Mouse (Mus musculus) cerebral cortex, adult 2 months (tissue): ENCODE data around the gene Tnf.

Experiments used
- WGBS: fragments of 180-500 bp; shearing (Covaris S2); methylation state at CpG from one replicate; pipeline ENCODE4 v1.1.7; 2018; 5-methylcytosine and 5-hydroxymethylcytosine counted together

Tnf gene

GRCm38 (mm10) chr17:35201787-35202186 is at the start of gene Tnf:
Gene Tnf, minus strand, starts transcription at chr17:35202007.
- WGBS = 47% methylated on average over 13 of the region's 13 CpGs

DNA sequence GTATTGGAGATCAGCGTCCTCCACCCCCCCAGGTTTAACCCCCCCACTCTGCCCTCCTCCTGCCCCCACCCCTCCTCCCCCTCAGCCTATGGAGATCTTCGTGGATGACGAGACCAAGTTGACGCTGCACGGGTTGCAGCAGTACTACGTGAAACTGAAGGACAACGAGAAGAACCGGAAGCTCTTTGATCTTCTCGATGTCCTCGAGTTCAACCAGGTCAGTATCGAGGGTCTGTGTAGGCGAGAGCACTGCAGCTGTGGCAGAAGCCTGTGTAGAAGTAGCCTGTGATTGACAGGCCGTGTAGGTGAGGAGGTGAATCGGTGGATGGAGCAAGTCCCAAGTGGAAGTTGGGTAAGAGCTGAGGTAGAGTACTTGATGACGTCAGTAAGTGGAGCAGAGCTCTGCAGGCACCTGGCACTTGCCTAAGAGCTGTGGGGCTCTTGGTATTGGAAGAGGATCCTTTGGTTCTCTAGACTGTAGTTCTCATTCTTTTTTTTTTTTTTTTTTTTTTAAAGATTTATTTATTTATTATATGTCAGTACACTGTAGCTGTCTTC is 49.4 kb upstream of the Tnf start:
- WGBS = 70% methylated on average over 15 of the region's 15 CpGs

DNA sequence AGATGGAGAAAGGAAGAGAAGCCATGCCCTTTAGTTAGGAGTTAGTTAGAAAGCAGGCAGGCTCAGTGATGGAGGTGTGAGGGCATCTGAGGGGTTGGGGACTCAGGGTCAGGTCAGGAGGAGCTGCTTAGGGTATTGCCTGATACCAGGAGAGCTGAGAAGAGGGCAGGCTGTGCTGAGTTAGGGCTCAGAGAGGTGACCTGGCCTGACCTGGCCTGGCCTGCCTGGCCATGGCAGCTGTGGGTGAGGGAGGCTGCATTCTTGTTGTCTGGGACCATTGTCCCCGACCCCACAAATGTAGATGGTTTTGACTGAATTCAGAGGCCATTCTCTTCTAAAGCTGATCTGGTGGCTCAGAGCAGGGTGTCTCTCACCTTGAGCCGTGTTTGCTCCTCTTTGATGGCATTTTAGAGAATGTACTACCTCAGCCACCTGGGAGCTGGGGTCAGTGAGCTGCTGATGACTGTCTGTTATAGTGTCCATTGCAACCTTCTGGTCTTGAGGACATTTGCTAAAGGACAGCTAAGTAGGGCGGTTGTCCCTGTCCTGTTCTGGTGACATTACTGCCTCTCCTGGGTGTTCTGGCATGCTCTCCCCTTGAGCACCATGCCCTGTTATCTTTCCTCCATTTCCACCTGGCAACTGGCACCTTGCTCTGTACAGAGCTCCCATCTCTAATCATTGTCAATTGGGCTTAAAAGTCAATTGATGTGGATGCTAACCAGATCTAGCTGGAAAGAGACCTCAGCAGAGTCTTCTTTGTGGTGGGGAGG is 48.7 kb upstream of the Tnf start:
- 84% methylated on average over 3 of the region's 3 CpGs for WGBS

DNA sequence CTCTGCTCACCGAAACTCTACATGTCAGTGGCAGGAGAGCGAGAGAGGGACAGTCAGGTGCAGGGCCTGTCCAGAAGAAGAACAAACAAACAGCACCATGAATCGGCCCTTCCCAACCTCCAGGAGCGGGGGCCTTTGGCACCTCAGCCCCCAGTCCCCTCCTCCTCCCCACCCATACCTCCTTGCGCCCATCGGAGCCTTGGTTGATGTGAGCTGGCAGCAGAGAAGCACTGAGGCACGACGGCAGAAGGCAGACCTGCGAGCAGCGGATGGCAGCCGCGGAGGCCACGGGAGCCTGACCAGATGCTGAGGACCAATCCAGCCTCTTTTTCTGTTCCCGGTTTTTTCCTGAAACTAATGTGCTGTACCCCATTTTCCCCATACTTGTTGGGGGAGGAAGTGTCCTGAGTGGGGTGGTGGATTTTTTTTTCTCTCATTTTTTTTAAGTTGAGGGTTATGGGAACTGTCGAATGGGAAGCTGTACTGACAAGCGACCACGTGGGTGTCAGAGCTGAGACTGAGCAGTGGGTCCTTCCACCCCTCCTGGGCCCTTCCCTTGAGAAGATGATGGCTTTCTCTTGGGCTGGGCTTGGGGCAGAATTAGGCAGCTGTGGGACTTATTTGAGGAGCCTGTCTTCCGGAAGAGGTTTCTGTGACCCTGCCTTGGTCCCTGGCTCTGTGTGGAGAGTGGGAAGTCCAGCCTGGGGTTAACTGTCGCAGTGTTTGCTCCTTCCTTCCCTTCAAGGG is 47.8 kb upstream of the Tnf start:
- WGBS = 70% methylated on average over 19 of the region's 19 CpGs

DNA sequence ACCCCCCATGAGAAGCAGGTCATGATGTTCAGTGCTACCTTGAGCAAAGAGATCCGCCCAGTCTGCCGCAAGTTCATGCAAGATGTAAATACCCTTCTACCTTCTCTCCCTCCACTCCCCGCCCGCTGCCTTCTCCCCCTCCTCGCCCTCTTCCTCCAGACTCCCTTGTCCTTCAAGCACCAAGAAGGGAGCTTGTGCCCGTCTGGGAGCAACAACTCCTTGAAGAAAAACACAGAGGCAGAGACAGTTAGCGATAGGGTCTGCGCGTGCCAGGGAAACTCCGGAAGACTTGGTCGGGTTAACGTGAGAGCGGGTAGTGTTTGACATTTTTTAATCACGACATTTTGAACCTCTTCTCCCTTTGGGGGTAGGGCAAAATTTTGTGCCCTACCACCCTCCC is 47.2 kb upstream of the Tnf start:
- 79% methylated on average over 14 of the region's 14 CpGs for WGBS

- WGBS = 67% methylated on average over 7 of the region's 7 CpGs
Observed at GRCm38 (mm10) chr17:35247144-35247543, 45.3 kb upstream of the Tnf start.

DNA sequence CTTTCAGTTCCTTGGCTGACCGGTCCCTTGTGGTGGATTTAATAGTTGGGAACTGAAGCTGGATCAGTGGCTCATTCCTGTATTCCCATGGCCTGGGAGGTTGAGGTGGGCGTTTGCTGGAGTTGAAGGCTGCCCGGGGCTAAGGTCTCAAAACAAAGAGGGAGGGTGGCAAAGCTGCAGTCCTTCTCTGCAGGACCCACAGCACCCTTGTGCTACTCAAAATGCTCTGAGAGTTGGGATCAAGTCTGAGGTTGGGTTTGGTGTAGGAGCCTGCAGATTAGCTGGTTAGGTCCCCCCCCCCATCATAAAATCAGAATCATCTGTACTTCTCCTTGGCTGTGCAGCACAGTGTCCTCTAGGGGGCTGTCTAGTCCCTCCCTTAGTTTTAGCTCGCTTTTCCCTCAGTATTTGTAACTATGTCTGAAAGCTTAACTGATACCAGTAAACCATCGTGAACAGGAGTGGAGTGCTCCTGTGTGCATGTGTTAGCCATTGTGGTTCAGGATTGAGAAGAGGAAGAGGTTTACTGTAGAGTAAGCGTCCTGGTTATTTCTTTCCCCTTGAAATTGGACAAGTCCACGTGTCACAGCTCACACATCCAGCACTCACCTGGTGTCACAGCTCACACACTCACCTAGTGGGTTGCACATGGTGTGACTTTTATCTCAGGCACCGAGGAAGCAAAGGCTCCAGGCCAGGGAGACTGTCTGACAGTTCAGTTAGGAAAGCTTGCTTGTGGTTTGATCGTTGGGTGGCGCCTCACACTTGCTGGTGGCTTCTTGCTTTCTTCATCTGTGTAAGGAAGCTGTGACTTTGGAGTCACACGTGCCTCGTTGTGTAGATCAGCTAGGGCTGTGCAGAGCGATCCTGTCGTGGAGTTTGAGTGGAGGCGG is 44.2 kb upstream of the Tnf start:
- 52% methylated on average over 15 of the region's 15 CpGs for WGBS

DNA sequence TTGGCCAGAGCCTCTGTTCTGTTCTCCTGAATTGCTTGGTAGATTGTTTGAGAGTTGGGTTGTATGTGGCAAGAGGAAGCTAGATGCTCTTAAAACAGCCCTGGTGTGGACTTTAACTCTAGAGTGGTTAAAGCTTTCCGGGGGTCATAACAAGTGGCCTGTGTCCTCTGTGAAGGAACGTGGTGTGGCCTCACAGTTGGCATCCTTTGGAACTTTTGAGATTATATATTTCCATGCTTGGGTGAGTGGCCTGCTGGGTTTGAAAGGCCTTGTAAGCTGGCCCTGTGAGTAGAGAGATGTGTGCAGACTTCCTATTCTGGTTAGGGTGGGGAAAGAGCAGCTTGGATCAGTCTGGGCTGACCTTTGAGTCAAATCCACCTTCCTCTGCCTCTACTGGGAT is 43.2 kb upstream of the Tnf start:
- 51% methylated on average over 2 of the region's 2 CpGs for WGBS

- 2% methylated on average over 16 of the region's 16 CpGs for WGBS
Observed at GRCm38 (mm10) chr17:35243086-35243485, 41.3 kb upstream of the Tnf start.

DNA sequence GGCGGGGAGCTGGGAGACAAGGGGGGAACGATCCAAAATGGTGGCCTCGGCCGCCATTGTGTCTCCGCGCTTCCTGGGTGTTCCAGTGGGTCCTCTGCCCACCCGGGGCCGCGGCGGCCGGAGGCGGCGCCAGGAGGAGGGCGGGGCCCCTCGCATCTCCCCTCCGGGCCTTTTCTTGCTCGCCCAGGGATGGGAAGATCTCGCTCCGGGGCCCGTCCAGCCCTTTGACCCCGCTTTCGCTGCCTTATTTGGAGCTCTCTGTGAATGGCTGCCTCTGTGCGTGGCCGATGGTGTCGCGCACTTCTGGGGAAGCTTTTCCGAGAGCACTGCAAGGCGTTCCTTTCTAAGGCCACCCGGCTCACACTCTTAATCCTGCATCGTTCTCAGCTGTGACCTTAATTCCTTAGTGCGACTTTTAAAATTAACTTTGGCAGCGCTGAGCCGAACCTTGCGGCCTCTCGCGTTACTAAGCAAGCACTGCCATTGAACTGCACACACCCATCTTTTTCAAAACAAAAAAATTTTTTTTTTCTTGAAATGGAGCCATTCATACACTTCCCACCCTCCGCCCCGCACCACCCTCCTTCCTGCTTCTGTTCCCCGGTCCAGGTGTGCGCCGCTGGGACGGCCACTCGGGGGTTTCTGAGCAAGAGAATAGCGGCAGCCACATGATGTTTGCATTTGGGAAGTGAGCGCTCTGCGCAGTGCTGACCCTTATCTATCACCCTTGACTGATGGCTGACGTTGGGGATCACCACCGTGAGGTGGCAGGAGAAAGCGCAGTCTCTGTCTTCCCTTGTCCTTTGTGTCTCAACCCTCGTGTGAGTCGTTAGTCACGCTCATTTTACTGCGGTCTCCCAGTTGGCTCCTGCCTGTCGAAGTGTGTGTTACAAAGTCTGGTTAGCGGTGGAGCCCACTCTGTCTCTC is 40.5 kb upstream of the Tnf start:
- under 1% methylated on average over 55 of the region's 55 CpGs for WGBS

DNA sequence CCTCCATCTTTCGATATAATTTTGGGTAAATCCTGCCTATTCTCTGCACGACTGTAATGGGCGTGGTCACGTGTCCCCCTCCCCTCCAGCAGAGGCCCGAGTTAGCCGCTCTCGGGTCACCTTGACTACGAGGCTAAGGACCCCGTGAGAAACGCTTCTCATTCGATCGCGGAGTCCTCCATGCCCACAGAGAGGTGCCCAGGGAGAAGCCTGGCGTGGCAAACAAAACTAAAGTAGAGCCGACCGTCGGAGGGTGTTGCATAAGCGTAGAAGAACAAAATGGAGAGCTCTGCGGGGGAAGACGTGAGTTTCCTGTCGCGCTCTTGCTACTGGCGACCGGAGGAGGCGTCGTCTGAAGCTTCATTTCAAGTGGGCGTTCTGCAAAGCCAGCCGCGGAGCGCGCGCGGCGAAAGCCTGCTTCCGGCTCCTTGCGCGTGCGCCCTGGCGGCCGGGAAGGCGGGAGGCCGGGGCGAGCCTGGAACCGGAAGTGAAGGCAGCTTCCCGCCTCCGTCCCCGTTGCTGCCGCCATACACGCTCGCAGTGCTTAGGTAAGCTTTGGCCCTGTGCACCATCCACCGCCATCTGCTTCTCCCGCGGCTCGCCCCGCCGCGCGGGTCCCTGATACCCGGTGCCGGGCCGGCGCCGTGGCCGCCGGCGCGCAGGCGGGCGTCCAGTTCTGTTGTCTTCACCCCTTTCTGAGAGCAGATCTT is 39.7 kb upstream of the Tnf start, which contains the start of gene Ddx39b:
TSS of gene Ddx39b (plus strand) at position 442 of the 710 bp plus-strand sequence.
- WGBS = under 1% methylated on average over 69 of the region's 69 CpGs

DNA sequence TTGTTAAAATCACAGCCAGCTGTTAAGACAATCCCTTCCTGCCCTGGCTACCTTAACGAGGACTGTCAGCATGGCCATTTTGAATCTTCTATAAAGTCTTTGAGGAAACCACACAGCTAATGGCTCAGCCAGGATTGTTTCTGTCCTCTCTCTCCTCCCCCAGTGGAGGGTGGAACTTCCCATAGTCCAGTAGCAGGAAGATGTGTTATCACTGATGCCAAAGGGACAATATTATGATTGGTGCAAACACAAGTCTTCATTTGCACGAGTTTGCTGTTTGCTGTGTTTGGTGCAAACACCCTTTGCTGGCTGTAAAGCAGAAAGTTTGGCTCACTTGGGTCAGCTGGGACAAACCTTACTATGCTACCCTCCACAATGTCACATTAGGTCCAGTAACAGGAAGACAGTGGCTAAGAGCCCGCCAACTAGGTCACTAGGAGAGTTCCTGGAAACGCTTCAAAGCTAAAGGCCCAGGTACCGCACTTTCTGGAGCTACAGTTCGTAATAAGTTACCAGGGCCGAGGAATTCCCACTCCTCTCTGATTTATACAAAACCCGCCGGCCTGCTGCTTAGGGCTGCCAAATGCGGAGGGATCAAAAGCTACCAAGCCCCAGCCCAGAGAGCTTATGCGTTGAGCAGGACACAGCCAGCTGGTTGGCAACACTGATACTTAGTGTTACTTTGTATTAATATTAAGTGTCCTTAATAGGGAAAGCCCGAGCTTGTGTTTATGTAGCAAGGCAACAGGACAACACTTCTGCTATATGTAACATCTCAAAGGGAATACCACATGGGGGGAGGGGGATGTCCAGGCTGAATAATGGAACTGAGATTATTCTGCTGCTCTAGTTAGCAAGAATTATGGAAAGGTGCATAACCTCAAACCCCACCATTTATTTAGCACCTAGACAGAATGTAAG is 38.8 kb upstream of the Tnf start:
- WGBS = 19% methylated on average over 12 of the region's 12 CpGs

DNA sequence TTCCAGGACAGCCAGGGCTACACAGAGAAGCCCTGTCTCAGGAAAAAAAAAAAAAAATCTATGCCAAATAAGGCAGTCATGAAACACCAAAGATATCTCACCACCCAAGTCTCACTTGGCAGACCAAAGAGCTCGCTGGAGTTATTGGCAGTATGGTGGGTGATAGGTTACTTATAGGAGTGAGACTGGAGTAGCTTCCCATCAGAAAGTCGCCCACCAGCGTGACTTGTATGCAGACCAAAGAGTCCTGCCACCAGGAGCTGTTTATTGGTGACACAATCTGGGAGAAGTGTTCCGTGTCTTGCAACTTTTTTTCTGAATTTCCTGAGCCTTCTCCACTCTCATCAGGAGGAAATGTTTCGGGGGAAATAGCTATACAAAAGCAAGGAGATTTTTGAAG is 37.9 kb upstream of the Tnf start:
- 55% methylated on average over 5 of the region's 5 CpGs for WGBS

DNA sequence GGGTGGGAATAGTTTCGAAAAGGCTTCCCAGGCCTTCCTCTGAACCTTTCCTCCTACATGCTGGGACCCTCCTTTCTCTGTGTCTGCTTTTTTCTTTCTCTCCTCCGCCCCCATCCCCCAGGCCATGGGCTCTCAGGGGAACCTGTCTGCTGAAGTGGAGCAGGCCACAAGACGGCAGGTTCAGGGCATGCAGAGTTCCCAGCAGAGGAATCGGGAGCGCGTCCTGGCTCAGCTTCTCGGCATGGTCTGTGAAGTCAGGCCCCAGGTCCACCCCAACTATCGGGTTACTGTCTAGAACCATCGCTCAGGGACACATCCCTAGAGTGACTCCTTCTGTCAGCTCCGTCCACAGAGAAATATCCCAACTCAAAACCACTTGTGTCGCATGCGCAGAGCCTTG is 35.7 kb upstream of the Tnf start:
- 86% methylated on average over 12 of the region's 12 CpGs for WGBS

- 32% methylated on average over 9 of the region's 9 CpGs for WGBS
Observed at GRCm38 (mm10) chr17:35236996-35237395, 35.2 kb upstream of the Tnf start.

DNA sequence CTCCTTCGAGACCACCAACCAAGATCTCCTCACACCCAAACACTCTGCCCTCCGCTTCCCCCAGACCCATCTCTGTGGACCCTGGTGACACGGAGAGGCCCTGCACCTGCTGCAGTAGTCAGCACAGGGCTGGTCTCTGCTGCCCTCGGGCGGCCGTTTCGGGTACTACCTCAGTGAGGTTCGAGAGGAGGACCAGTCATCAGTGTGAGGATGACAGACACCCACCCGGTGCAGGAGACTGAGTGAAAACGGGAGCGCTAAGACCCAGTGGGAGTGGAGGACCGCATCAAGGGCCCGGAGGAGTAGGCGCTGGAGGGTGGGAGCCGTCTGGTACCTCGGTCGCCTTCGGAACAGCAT is 34.6 kb upstream of the Tnf start:
- WGBS = under 1% methylated on average over 18 of the region's 18 CpGs

GRCm38 (mm10) chr17:35235614-35236389 is 34.0 kb upstream of the Tnf start, which contains the start of gene Nfkbil1:
Gene Nfkbil1, minus strand, starts transcription at chr17:35235792.
- under 1% methylated on average over 35 of the region's 35 CpGs for WGBS

DNA sequence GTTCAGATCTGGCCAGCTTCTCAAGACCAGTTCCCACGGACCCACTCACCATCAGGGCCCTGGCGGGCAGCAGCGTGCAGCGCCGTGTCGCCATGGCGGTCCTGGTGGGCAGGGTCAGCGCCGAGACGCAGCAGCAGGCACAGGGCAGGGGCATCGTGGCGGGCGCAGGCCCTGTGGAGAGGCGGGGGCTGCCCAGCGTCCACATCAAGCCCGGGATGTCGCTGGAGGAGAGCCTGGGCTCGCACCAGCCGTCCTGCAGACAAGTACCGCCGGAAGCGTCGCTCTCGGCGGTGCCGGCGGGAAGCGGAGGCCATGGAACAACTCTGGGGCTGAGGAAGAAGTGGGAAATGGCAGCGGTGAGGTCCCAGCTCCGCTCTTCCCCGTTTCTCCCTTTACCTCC is 33.1 kb upstream of the Tnf start:
- under 1% methylated on average over 31 of the region's 31 CpGs for WGBS
